Mouse (Mus musculus): ENCODE measurements at regions not wholly inside any gene's neighbourhood (a gene's known extent, or its start where the extent isn't known, plus 50 kb on each side); places are given as distances from the start of the nearest gene placed in this dataset.
"Not testable (repeated sequence)": the region's sequence is repeated elsewhere in the genome, so short reads cannot be mapped to it uniquely, and the experiment has no call there.

- Histone ChIP-seq H3K4me3 (no peak overlapping the region), H3K27ac (no peak overlapping the region)
- intact Hi-C loops (cut with DNase I) = loop anchor here (2.0 kb wide), 1 partner anchor 29 kb away; no protein-coding TSS in a partner anchor
- DNase-seq (ENCODE audit: extremely low spot score in 1 of 2, low spot score in 2 of 2) = no peak
- TF ChIP-seq CTCF (IDR thresholded peaks at IDR 0.05) = no peak
These were observed 106.4 kb downstream of the Dad1 start for GRCm38 (mm10) chr14:54147546-54147945.

- intact Hi-C loops (cut with DNase I) = loop anchor here (2.0 kb wide), 1 partner anchor 27 kb away; no protein-coding TSS in a partner anchor
- Histone ChIP-seq H3K4me3 (no peak overlapping the region), H3K27ac (no peak overlapping the region)
- DNase-seq (ENCODE audit: extremely low spot score in 1 of 2, low spot score in 2 of 2) = no peak
- no peak for TF ChIP-seq CTCF (IDR thresholded peaks at IDR 0.05)
These were observed 107.9 kb downstream of the Dad1 start for GRCm38 (mm10) chr14:54145743-54146741.

DNA sequence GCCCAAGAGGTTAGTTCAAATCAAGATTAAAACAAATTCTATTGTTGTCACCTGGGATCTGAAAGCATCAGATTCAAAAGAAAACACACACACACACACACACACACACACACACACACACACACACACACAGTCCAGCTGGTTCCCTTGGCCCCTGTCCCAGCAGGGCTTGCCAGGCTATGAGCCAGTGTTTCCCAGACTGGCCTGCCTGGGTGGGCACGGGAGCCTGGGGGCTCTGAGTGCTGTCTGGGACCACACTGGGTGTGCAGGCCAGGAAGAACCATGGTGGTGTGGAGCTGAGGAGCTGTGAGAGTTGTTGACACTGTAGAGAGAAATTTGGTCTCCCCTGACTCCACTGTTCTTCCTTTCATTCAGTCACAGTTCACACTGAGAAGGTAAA is 110.1 kb downstream of the Dad1 start:
- intact Hi-C loops (cut with DNase I) = loop anchor here (5.0 kb wide), 1 partner anchor 42 kb away; no protein-coding TSS in a partner anchor
- no peak for TF ChIP-seq CTCF (IDR thresholded peaks at IDR 0.05)
- Histone ChIP-seq H3K27ac (no peak overlapping the region), H3K4me3 (no peak overlapping the region)
- no peak for DNase-seq (ENCODE audit: extremely low spot score in 1 of 2, low spot score in 2 of 2)

GRCm38 (mm10) chr14:54138288-54138687 is 115.6 kb downstream of the Dad1 start:
- Histone ChIP-seq H3K27ac (no peak overlapping the region), H3K4me3 (no peak overlapping the region)
- no peak for TF ChIP-seq CTCF (IDR thresholded peaks at IDR 0.05)
- no peak for DNase-seq (ENCODE audit: extremely low spot score in 1 of 2, low spot score in 2 of 2)
- intact Hi-C loops (cut with DNase I) = no loop called here

DNA sequence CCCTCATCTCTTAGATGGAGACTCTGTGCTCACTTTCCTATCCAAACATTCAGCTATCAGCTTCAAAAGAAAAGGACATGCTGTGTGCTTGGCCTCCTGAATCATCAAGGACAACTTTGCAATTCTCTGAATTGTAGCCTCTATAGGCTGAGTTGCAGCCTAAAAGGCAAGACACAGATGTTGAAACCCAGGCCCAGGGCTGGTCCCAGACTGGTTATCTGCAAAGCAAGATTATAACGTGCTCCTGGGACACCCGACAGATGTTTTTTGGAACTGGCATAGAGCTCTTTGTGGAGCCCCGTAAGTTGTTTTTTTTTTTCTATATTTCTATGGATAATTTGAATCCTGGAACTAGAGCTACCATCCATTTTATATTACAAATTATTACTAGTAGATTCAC is 117.4 kb downstream of the Dad1 start:
- intact Hi-C loops (cut with DNase I) = no loop called here

GRCm38 (mm10) chr14:54128334-54128733 is 125.6 kb downstream of the Dad1 start:
- no peak overlapping the region for H3K4me3 ChIP-seq
- no peak overlapping the region for H3K27ac ChIP-seq
- DNase-seq (ENCODE audit: extremely low spot score in 1 of 2, low spot score in 2 of 2) = no peak
- intact Hi-C loops (cut with DNase I) = no loop called here
- TF ChIP-seq CTCF (IDR thresholded peaks at IDR 0.05) = no peak

More for the DNA sequence above, 117.4 kb downstream of the Dad1 start:
- no peak for DNase-seq (ENCODE audit: extremely low spot score in 1 of 2, low spot score in 2 of 2)
- Histone ChIP-seq H3K4me3 (no peak overlapping the region), H3K27ac (no peak overlapping the region)
- no peak for TF ChIP-seq CTCF (IDR thresholded peaks at IDR 0.05)

DNA sequence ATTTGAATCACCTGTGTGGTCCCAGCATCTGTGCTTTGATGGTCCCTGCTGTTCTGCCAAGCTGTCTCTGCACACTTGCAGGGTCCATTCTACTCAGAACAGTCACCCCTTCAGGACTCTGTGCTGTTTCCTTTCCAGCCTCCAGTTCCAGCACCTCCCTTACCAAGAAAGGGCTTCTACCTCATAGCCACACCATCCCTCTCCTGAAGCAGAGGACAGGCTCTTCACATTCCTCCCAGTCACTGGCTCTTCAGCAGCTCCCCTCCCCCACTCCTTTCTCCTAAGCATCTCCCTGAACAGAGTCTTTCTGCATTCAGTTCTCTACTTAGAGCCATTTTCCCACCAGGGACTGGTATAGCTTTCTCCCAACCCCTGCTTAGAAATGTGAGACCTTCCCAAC is 128.4 kb downstream of the Dad1 start:
- intact Hi-C loops (cut with DNase I) = no loop called here
- no peak for TF ChIP-seq CTCF (IDR thresholded peaks at IDR 0.05)
- no peak for DNase-seq (ENCODE audit: extremely low spot score in 1 of 2, low spot score in 2 of 2)
- H3K4me3 ChIP-seq = no peak overlapping the region
- no peak overlapping the region for H3K27ac ChIP-seq

DNA sequence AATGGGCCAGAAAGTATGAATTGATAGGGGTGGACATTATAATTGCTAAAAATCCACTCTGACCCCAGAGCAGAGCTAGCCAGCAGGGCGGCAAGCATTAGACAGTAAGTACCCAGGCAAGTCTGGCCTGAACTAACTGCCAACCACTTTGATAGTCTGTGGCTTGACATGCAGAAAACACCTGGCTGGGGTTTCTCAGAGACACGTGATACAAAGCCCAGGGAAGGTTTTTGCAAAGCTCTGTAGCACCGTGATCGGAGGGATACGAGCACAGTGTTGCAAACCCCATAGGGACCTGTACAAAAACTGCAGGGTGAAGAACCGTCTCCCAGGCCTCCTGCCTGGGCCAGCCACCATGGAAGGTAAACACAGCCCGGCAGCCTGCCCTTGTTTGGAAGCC is 131.9 kb downstream of the Dad1 start:
- intact Hi-C loops (cut with DNase I) = no loop called here
- Histone ChIP-seq H3K4me3 (no peak overlapping the region), H3K27ac (no peak overlapping the region)
- no peak for DNase-seq (ENCODE audit: extremely low spot score in 1 of 2, low spot score in 2 of 2)
- TF ChIP-seq CTCF (IDR thresholded peaks at IDR 0.05) = no peak

GRCm38 (mm10) chr14:54121340-54121739 is 132.6 kb downstream of the Dad1 start:
- no peak for DNase-seq (ENCODE audit: extremely low spot score in 1 of 2, low spot score in 2 of 2)
- Histone ChIP-seq H3K27ac (no peak overlapping the region), H3K4me3 (no peak overlapping the region)
- intact Hi-C loops (cut with DNase I) = no loop called here
- no peak for TF ChIP-seq CTCF (IDR thresholded peaks at IDR 0.05)

GRCm38 (mm10) chr14:54120194-54120593 is 133.7 kb downstream of the Dad1 start:
- DNase-seq (ENCODE audit: extremely low spot score in 1 of 2, low spot score in 2 of 2) = no peak
- intact Hi-C loops (cut with DNase I) = no loop called here
- H3K27ac ChIP-seq = no peak overlapping the region
- TF ChIP-seq CTCF (IDR thresholded peaks at IDR 0.05) = no peak
- H3K4me3 ChIP-seq = no peak overlapping the region

GRCm38 (mm10) chr14:54117607-54118006 is 136.3 kb downstream of the Dad1 start:
- intact Hi-C loops (cut with DNase I) = loop anchor here (2.0 kb wide), 1 partner anchor 29 kb away; no protein-coding TSS in a partner anchor
- not testable (repeated sequence) for DNase-seq (ENCODE audit: extremely low spot score in 1 of 2, low spot score in 2 of 2); H3K27ac ChIP-seq; H3K4me3 ChIP-seq

- intact Hi-C loops (cut with DNase I) = loop anchor here (5.0 kb wide), 1 partner anchor 36 kb away; no protein-coding TSS in a partner anchor
- no peak for DNase-seq (ENCODE audit: extremely low spot score in 1 of 2, low spot score in 2 of 2)
- TF ChIP-seq CTCF (IDR thresholded peaks at IDR 0.05) = no peak
- Histone ChIP-seq H3K4me3 (no peak overlapping the region), H3K27ac (no peak overlapping the region)
These were observed 140.7 kb downstream of the Dad1 start for GRCm38 (mm10) chr14:54113216-54113615.
